Mouse (Mus musculus): ENCODE data around the gene Nid1. TPM values are rescaled to one million over a fixed set of nuclear protein-coding genes. Genes with fewer than 3 reads are reported as not detected.
"Not testable (repeated sequence)": the region's sequence is repeated elsewhere in the genome, so short reads cannot be mapped to it uniquely, and the experiment has no call there.

Gene Nid1
- polyA plus RNA-seq, 1 experiment = 8.4 TPM

- Histone ChIP-seq H3K4me1 (ENCODE audit: control insufficient read depth, insufficient read depth, low read length) (no peaks in the 10 kb centered on the region), H3K27ac (ENCODE audit: insufficient read depth, low read length) (no peak overlapping the region)
These were observed 24.3 kb downstream of the Nid1 start for GRCm38 (mm10) chr13:13461446-13462192.

GRCm38 (mm10) chr13:13463949-13464348, 26.6 kb downstream of the Nid1 start:
- TF ChIP-seq CTCF (IDR thresholded peaks at IDR 0.05; ENCODE audit: extremely low read depth, insufficient read depth, low read length) (no peak), POLR2A (IDR thresholded peaks at IDR 0.05; ENCODE audit: extremely low read depth, insufficient read depth, low read length) (no peak)
- no peak overlapping the region for H3K27ac ChIP-seq (ENCODE audit: insufficient read depth, low read length)
- H3K4me3 ChIP-seq (ENCODE audit: insufficient read depth, low read length) = no peak overlapping the region
- H3K4me1 ChIP-seq (ENCODE audit: control insufficient read depth, insufficient read depth, low read length) = no peaks in the 10 kb centered on the region

More at GRCm38 (mm10) chr13:13461446-13462192, 24.3 kb downstream of the Nid1 start:
- TF ChIP-seq POLR2A (IDR thresholded peaks at IDR 0.05; ENCODE audit: extremely low read depth, insufficient read depth, low read length) = no peak
- no peak for TF ChIP-seq CTCF (IDR thresholded peaks at IDR 0.05; ENCODE audit: extremely low read depth, insufficient read depth, low read length)
- H3K4me3 ChIP-seq (ENCODE audit: insufficient read depth, low read length) = no peak overlapping the region

- H3K27ac ChIP-seq (ENCODE audit: insufficient read depth, low read length); H3K4me3 ChIP-seq (ENCODE audit: insufficient read depth, low read length); H3K4me1 ChIP-seq (ENCODE audit: control insufficient read depth, insufficient read depth, low read length): not testable (repeated sequence)
These were observed 29.9 kb downstream of the Nid1 start for GRCm38 (mm10) chr13:13467249-13467648.

- no peak for TF ChIP-seq POLR2A (IDR thresholded peaks at IDR 0.05; ENCODE audit: extremely low read depth, insufficient read depth, low read length)
- no peak for TF ChIP-seq CTCF (IDR thresholded peaks at IDR 0.05; ENCODE audit: extremely low read depth, insufficient read depth, low read length)
- H3K27ac ChIP-seq (ENCODE audit: insufficient read depth, low read length) = no peak overlapping the region
- no peaks in the 10 kb centered on the region for H3K4me1 ChIP-seq (ENCODE audit: control insufficient read depth, insufficient read depth, low read length)
- no peak overlapping the region for H3K4me3 ChIP-seq (ENCODE audit: insufficient read depth, low read length)
These were observed 31.2 kb downstream of the Nid1 start for GRCm38 (mm10) chr13:13468513-13468912.

GRCm38 (mm10) chr13:13471334-13471757, 34.0 kb downstream of the Nid1 start:
- no peaks in the 10 kb centered on the region for H3K4me1 ChIP-seq (ENCODE audit: control insufficient read depth, insufficient read depth, low read length)
- TF ChIP-seq CTCF (IDR thresholded peaks at IDR 0.05; ENCODE audit: extremely low read depth, insufficient read depth, low read length) = no peak
- no peak for TF ChIP-seq POLR2A (IDR thresholded peaks at IDR 0.05; ENCODE audit: extremely low read depth, insufficient read depth, low read length)
- no peak overlapping the region for H3K4me3 ChIP-seq (ENCODE audit: insufficient read depth, low read length)
- H3K27ac ChIP-seq (ENCODE audit: insufficient read depth, low read length) = no peak overlapping the region

- H3K27ac ChIP-seq (ENCODE audit: insufficient read depth, low read length); H3K4me1 ChIP-seq (ENCODE audit: control insufficient read depth, insufficient read depth, low read length); H3K4me3 ChIP-seq (ENCODE audit: insufficient read depth, low read length): not testable (repeated sequence)
These were observed 37.1 kb downstream of the Nid1 start for GRCm38 (mm10) chr13:13474464-13474863.

GRCm38 (mm10) chr13:13474991-13475390, 37.6 kb downstream of the Nid1 start:
- TF ChIP-seq CTCF (IDR thresholded peaks at IDR 0.05; ENCODE audit: extremely low read depth, insufficient read depth, low read length) (no peak), POLR2A (IDR thresholded peaks at IDR 0.05; ENCODE audit: extremely low read depth, insufficient read depth, low read length) (no peak)

GRCm38 (mm10) chr13:13476568-13476967, 39.2 kb downstream of the Nid1 start:
- Histone ChIP-seq H3K4me1 (ENCODE audit: control insufficient read depth, insufficient read depth, low read length) (no peaks in the 10 kb centered on the region), H3K4me3 (ENCODE audit: insufficient read depth, low read length) (no peak overlapping the region), H3K27ac (ENCODE audit: insufficient read depth, low read length) (no peak overlapping the region)
- TF ChIP-seq CTCF (IDR thresholded peaks at IDR 0.05; ENCODE audit: extremely low read depth, insufficient read depth, low read length) (no peak), POLR2A (IDR thresholded peaks at IDR 0.05; ENCODE audit: extremely low read depth, insufficient read depth, low read length) (no peak)

More at GRCm38 (mm10) chr13:13474991-13475390, 37.6 kb downstream of the Nid1 start:
- no peaks in the 10 kb centered on the region for H3K4me1 ChIP-seq (ENCODE audit: control insufficient read depth, insufficient read depth, low read length)
- H3K4me3 ChIP-seq (ENCODE audit: insufficient read depth, low read length) = no peak overlapping the region
- H3K27ac ChIP-seq (ENCODE audit: insufficient read depth, low read length) = no peak overlapping the region

- Histone ChIP-seq H3K4me3 (ENCODE audit: insufficient read depth, low read length) (no peak overlapping the region), H3K27ac (ENCODE audit: insufficient read depth, low read length) (no peak overlapping the region), H3K4me1 (ENCODE audit: control insufficient read depth, insufficient read depth, low read length) (no peaks in the 10 kb centered on the region)
- no peak for TF ChIP-seq POLR2A (IDR thresholded peaks at IDR 0.05; ENCODE audit: extremely low read depth, insufficient read depth, low read length)
- TF ChIP-seq CTCF (IDR thresholded peaks at IDR 0.05; ENCODE audit: extremely low read depth, insufficient read depth, low read length) = no peak
These were observed 39.7 kb downstream of the Nid1 start for GRCm38 (mm10) chr13:13477046-13477445.

GRCm38 (mm10) chr13:13479986-13480385, 42.6 kb downstream of the Nid1 start:
- no peak overlapping the region for H3K4me3 ChIP-seq (ENCODE audit: insufficient read depth, low read length)
- no peak overlapping the region for H3K27ac ChIP-seq (ENCODE audit: insufficient read depth, low read length)
- no peak for TF ChIP-seq CTCF (IDR thresholded peaks at IDR 0.05; ENCODE audit: extremely low read depth, insufficient read depth, low read length)
- TF ChIP-seq POLR2A (IDR thresholded peaks at IDR 0.05; ENCODE audit: extremely low read depth, insufficient read depth, low read length) = no peak
- no peaks in the 10 kb centered on the region for H3K4me1 ChIP-seq (ENCODE audit: control insufficient read depth, insufficient read depth, low read length)
